Mouse (Mus musculus): Measurements from ENCODE around the gene Rbp2.

- TF ChIP-seq POLR2A (IDR thresholded peaks at IDR 0.05; ENCODE audit: control insufficient read depth, low read depth, low read length) (no peak), CTCF (IDR thresholded peaks at IDR 0.05; ENCODE audit: control insufficient read depth, insufficient read depth, insufficient replicate concordance, low read depth, low read length) (no peak)
Observed at GRCm38 (mm10) chr9:98507480-98507879, 21.6 kb downstream of the Rbp2 start.
